In the genomic region with DNA sequence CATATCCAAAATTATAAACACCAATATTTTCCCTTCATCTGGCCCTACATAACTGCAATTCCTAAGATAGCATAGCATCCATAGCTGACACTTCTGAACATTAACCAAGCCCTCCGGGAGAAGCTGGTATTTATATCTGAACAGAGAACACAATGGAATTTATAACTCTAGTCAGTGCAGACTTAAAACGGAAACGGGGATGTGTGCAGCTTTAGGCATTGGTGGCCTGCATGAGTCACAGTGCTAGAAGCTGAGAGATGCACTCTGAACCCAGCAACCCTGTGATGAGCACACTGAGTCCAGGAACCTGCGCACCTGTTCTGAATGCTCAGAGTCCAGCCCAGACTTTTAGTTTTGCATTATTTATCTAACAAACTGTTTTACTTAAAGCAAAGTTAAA, we compare ENCODE assay signal across 21 mouse cellular contexts.
"Had no signal": no experiment of that assay in that cellular context is flagged by ENCODE, and none has a peak within 500 bp of the region (broad histone marks: within the 10 kb centered on the region; RNA-seq: fewer than 3 reads in every experiment).

No protein-coding gene starts in this region.

- H3K27me3 ChIP-seq: hindbrain, embryonic 15.5 days had no signal

- H3K9me3 ChIP-seq: heart, embryonic 10.5 days; heart, embryonic 12.5 days; hindbrain, embryonic 13.5 days; hindbrain, embryonic 15.5 days; limb, embryonic 10.5 days; limb, embryonic 12.5 days; liver, embryonic 13.5 days had no signal

- DNase-seq: gastrocnemius, postnatal 14 days; gastrocnemius, postnatal 36 days; heart, adult 18-20 months; heart, postnatal 10 days; kidney, adult 11 months; kidney, adult 8-10 months; kidney, postnatal 10 days; kidney, postnatal 25 days; kidney, postnatal 4 days; liver; liver, embryonic 13.5 days had no signal

- H3K4me3 ChIP-seq: heart, embryonic 10.5 days; heart, embryonic 12.5 days; hindbrain, embryonic 13.5 days; hindbrain, embryonic 15.5 days; layer of hippocampus, adult 2 months; left cerebral cortex, adult 2 months; limb, embryonic 10.5 days; limb, embryonic 12.5 days; liver, embryonic 13.5 days had no signal

- H3K27ac ChIP-seq: heart, embryonic 10.5 days; hindbrain, embryonic 13.5 days; hindbrain, embryonic 15.5 days; hindbrain, postnatal 0 days; left cerebral cortex, adult 2 months; limb, embryonic 10.5 days; limb, embryonic 12.5 days; liver, embryonic 13.5 days had no signal

- H3K4me1 ChIP-seq: heart, embryonic 10.5 days; heart, embryonic 12.5 days; hindbrain, embryonic 13.5 days; hindbrain, embryonic 15.5 days; limb, embryonic 10.5 days; limb, embryonic 12.5 days; liver, embryonic 13.5 days had no signal

- H3K9ac ChIP-seq: heart, embryonic 12.5 days; hindbrain, embryonic 13.5 days; hindbrain, embryonic 15.5 days; limb, embryonic 12.5 days; liver, embryonic 13.5 days had no signal

- ATAC-seq: hindbrain, postnatal 0 days had no signal

- H3K4me2 ChIP-seq: heart, embryonic 12.5 days; hindbrain, embryonic 13.5 days; hindbrain, embryonic 15.5 days; limb, embryonic 12.5 days; liver, embryonic 11.5 days; liver, embryonic 13.5 days had no signal
